Mouse (Mus musculus): ENCODE results near the gene Lim2.

GRCm38 (mm10) chr7:43399501-43399900 lies 28.0 kb upstream of the Lim2 start:
- TF ChIP-seq CTCF (IDR thresholded peaks at IDR 0.05; ENCODE audit: control insufficient read depth, insufficient read depth, low read length) (no peak), POLR2A (IDR thresholded peaks at IDR 0.05; ENCODE audit: borderline replicate concordance, control insufficient read depth, low read depth, low read length) (no peak)

All from bone marrow, adult 2 months (tissue).